ENCODE assay signal across 8 mouse cellular contexts in genomic region chr7:145289302-145289701, GRCm38 (mm10). TPM values are rescaled to one million over a fixed set of nuclear protein-coding genes. Genes with fewer than 3 reads are reported as not detected.
A peak's percentile ranks its signal among the peaks of the same experiment; 100 is the strongest.
DNase-seq lines count a peak whose midpoint lies in the region; TF ChIP-seq lines count a peak whose summit lies in the region.
"Had no signal": no experiment of that assay in that cellular context is flagged by ENCODE, and none has a peak within 500 bp of the region (broad histone marks: within the 10 kb centered on the region; RNA-seq: fewer than 3 reads in every experiment).

No protein-coding gene starts in this region.

- no peak overlapping the region for H3K4me3 ChIP-seq in layer of hippocampus, adult 2 months
- H3K4me3 ChIP-seq: liver, embryonic 15.5 days had no signal

- peak; percentile 74 for TF ChIP-seq CTCF in layer of hippocampus, adult 2 months (conservative IDR thresholded peaks at IDR 0.05)

- H3K27ac ChIP-seq in layer of hippocampus, adult 2 months = no peak overlapping the region
- H3K27ac ChIP-seq: liver, embryonic 15.5 days had no signal

- DNase-seq in layer of hippocampus, adult 2 months (ENCODE audit: low spot score in 2 of 2) = no peak
- DNase-seq in layer of hippocampus, adult 8-10 months (ENCODE audit: low spot score in 2 of 2) = no peak
- peak; percentile 62 for DNase-seq in MN1 (ENCODE audit: low spot score)
- peak; percentile 83 for DNase-seq in cerebellum, adult 9-11 months
- DNase-seq in kidney, postnatal 4 days = peak; percentile 48 to 60
- no peak for DNase-seq in thymus, postnatal 25 days
- no peak for DNase-seq in adrenal gland, postnatal 36 days

RNA-seq across cellular contexts. Expression of gene Tpcn2, which starts 5.5 kb away (rescaled TPM):
- 1 to 10 TPM; 5.8 to 8.3 TPM for total RNA-seq in layer of hippocampus, adult 2 months (2021)
- total RNA-seq in layer of hippocampus, adult 8-10 months (2022) = 10 to 100 TPM in 2 of 4 experiments, 1 to 10 TPM in 2; 8.3 to 14.3 (median 10.5) TPM
- 10 to 100 TPM; 10.2 to 16.1 TPM for total RNA-seq in adrenal gland, postnatal 36 days (2021)

RNA-seq across cellular contexts. Expression of gene Mrgprf, which starts 11.3 kb away (rescaled TPM):
- total RNA-seq in layer of hippocampus, adult 2 months (2021) = 1 to 10 TPM in 1 of 2 experiments, under 1 TPM in 1; 0.42 to 1.4 TPM
- 1 to 10 TPM in 2 of 4 experiments, under 1 TPM in 2; 0.87 to 1.2 (median 1.1) TPM for total RNA-seq in layer of hippocampus, adult 8-10 months (2022)
- 1 to 10 TPM; 1.5 to 2.4 TPM for total RNA-seq in adrenal gland, postnatal 36 days (2021)

RNA-seq across cellular contexts. Expression of gene Mrgprd, which starts 25.3 kb away (rescaled TPM):
- total RNA-seq in layer of hippocampus, adult 2 months (2021) = not detected
- total RNA-seq in layer of hippocampus, adult 8-10 months (2022) = not detected
- not detected for total RNA-seq in adrenal gland, postnatal 36 days (2021)

Comparison
In these comparisons a context has a peak if more than half of its experiments do, and no peak if none do; other contexts are left out.
1. DNase-seq: peak in MN1 (single experiment), cerebellum, adult 9-11 months (single experiment) and kidney, postnatal 4 days (2 of 2); none in layer of hippocampus, adult 2 months (0 of 2), layer of hippocampus, adult 8-10 months (0 of 2), thymus, postnatal 25 days (single experiment) and adrenal gland, postnatal 36 days (0 of 2).